Mouse (Mus musculus) WW6 (cell line): Measurements from ENCODE around the gene Cnga3.
A peak's percentile ranks its signal among the peaks of the same experiment; 100 is the strongest.

Experiments used
- DNase-seq: peaks from one replicate; pipeline ENCODE4 v3.0.0-alpha.2; 2013; ENCODE audit warnings: low read depth, low spot score

Cnga3 gene

DNA sequence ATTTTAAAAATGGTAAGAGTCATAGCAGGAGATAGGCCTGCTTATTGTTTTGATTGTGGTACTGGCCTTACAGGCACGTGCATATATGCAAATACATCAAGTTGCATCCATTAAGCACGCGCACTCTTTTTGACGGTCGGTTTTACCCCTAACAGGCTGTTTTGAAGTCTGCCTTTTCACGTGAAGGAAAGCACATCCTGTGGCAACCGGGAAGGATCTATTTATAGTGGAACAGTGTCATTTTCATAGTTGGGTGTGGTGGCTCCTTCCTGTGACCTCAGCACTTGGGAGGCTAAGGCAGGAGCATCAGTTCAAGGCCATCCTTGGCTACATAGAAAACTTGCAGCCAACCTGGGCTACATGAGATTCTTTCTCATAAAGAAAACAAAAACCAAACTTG is 72.3 kb downstream of the Cnga3 start:
- DNase-seq, result no peak

DNA sequence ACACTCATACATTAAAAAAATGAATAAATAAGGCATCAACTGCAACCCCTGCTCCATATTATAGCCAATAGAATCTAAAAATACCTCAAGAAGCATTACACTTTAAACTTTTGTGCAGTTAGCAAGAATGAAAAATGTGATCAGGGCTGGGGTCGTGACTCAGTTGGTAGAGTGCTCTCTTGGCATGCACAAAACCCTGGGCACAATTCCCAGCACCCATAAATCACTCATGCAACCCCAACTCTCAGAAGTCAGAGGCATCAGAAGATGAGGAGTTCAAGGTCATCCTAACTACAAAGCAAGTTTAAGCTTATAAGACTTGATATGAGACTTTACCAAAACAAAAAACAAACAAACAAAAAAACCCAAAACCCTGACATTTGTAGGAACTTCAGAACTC is 73.5 kb downstream of the Cnga3 start:
- no peak for DNase-seq

DNA sequence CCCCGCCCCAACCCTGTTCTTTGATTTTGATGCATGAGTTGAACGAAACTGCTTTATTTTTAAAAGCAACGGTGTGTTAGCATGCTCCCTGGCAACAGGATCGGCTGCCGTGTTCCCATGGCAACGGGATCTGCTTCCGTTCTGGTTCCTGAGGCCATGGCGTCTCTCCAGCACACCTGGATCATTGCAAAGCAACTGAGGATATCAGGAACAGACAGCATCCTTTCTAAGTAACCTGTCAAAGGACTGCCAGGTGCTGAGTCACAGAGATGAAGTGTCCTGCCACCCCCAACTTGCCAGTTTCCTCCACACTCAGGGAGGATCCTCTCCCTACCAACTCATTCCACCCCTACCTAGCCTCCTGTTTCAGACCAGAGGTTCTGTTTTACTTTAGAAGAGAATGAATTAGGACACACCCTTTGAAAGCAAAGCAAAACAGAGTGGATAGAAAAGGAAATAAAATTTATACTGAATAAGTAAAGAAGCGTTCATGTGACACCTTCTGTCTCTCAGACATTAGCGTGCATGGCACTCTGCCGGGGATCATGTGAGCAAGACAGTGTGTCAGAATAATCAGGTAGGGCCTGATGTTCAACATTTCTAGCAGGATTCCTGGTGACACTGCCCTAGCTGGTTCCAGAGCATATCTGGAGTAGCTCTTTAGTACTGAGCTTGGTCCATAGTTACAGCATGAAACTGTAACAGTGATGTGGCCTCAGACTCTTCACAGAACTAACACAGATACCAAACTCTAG is 74.1 kb downstream of the Cnga3 start:
- no peak for DNase-seq

DNA sequence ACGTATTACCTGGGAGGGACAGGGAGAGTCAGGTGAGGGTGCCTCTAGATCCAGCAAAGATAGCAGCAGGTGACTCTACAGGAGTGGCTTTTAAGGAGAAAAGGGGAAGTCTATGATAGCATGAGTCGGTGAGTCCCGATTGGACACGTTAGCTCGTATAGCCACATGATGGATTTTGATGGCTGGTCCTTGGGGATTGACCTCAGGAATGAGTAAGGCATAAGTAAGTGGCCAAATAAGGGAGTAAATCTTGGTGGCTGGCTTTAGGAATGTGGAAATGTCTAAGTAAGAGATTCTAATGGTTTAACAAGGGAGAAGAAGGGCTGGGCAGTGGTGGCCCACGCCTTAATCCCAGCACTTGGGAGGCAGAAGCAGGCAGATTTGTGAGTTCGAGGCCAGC is 74.7 kb downstream of the Cnga3 start:
- no peak for DNase-seq

DNA sequence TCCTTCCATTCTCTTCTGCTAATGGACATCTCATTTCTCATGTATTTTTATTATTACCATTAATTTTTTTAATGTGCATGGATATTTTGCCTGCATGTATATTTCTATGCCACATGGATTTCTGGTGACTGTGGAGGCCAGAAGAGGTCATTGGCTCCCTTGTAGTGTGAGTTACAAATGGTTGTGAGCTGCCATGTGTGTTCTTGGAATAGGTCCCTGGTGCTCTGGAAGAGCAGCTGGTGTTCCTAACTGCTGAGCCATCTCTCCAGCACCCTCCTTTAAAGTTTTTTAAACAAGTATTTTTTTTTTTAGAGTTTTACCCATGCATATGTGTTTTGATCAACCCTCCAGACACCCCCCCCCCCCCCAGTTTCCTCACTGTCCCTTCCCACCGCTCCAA is 82.2 kb downstream of the Cnga3 start:
- DNase-seq, result no peak

DNA sequence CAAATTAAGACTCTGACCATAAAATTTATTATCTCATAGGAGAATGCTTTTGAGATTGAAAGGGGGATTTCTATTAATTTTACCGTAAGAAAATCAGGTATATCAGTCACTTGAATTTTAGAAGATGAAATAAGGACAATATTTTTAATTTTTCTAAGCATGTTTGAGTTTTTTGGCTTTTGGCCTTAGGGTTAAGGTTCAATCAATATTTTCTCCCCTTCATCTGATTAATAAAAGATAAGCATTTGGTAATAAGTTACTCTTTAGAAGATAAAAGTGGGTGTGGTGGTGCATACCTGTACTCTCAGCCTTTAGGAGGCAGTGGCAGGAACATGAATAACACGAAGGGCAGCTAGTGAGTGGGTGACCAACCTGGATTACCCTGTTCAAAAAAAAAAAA is 84.7 kb downstream of the Cnga3 start:
- no peak for DNase-seq

DNA sequence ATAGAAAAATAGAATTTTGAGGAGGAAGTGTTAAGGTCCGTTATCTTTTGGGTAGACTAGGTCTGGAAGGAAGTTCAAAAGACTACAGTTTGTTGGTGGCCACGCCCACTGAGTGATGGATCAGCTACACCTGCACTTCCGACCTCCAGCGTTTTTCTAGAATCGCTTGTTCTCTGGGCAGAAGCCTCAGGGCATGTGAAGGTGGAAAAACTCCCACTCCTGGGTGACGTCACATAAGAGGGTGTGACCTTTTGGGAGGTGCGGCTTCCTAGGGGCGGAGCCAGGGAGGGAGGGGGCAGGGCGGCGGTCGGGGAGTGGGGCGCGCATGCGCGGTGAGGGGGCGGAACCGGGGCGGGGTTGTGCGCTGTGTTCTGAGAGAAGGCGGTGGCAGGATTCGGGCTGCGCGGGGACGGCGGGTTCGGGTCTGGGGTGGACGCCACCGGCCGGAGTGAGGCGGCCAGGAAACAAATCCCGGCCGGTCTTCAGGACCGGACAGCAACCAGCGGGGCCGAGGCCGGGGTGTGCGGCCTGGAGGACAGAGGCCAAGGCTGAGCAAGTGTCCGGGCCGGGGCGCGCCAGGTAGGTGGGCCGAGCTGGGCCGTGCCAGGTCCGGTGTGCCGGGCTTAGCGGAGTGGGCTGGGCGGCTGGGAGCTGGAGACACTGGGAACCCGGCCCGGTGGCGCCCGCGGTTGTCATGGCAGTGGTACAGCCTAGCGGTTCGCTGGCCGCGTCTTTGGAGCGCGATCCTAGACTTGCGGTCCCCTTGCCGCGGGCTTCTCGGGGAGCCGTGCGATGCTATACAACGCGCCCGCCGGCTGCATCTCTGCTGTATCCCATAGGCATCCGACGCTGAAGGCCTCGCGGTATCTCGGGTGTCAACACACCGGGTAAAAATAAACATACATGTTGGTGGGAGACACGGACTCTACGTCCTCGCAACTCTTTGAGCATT is 85.6 kb downstream of the Cnga3 start, which contains the start of gene Inpp4a:
Gene Inpp4a (plus strand): TSS at position 326 of the 952 bp plus-strand sequence.
- peak; percentile 84 for DNase-seq

DNA sequence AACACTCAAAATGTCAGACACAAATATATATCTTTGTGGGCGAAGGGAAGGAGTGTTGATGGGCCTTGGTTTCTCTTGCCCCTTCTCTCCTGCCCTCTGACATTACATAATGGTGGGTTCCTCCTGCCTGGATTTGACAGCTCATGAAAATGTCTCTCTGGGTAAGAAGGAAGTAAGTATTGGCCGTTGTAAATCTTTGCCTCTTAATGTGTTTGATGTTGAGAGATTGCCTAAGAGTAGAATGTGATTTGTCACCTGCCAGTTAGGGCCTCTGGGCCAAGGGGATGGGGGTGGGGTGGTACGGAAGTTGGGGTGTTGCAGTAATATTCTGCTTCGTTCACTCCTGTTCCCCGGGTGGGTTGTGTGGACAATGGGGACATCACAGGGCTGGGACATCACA is 86.4 kb downstream of the Cnga3 start:
- no peak for DNase-seq

DNA sequence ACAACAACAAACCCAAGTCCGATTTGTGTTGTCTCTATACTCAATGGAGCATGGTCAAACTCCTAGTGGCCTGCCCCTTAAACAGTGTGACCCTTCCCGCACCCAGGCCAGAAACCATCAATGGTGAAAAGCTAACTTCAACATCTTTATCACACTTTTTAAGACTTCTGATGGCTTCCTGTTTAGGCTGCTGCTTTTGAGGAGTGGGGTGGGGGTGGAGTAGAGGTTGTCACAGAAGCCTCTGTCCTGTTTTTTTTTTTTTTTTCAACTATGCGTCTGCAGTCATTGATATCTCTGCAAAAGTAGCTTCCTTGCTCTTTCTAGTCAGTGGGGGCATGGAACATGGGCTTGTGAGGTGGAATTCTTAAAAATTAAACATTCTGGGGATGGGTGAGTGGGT is 88.6 kb downstream of the Cnga3 start:
- DNase-seq, result no peak

DNA sequence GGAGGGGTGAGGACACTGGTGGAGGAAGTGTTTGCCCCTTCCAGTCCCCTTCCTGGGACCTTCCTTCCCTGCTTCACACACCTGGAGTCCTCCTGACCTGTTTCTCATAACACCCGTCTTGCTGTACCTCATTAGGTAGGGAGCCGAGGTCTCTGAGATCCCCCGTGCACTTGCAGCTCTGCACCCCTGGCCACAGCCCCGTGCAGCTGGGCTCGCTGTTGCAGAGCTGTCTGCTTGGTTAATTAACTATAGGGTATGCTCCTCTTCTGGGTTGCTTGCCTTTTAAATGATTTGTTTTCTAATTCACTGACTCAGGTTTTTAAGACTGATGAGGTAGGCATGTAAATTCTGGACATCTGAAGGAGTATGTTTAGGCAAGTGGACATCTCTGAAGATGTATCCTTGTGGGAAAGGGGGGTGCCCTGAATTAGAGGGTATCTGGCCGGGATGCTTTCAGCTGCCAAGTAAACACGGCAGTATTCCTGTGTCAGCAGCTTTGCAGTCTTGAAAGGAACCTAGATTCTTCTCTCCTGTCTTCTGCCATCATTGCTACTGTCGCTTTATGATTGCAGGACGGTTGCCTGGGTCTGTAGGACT is 91.6 kb downstream of the Cnga3 start:
- no peak for DNase-seq

DNA sequence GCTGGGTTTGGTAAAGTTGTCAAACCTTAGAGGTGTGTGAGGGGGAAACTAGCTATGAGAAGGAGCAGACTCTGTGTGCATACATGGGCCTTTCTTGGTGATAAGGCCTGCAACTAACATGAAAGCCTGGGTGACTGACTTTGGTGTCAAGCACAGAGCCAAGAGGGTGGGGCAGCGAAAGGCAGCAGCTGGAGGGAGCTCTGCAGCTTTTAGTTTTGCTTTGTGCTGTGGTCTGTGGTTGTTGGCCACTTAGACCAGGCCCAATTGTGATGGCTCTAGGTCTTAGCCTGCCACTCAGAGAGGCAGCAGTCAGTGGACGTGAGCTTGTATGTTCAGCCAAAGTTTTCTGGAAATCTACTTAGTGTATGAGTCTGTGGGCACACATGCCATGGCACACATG is 93.4 kb downstream of the Cnga3 start:
- DNase-seq, result no peak

DNA sequence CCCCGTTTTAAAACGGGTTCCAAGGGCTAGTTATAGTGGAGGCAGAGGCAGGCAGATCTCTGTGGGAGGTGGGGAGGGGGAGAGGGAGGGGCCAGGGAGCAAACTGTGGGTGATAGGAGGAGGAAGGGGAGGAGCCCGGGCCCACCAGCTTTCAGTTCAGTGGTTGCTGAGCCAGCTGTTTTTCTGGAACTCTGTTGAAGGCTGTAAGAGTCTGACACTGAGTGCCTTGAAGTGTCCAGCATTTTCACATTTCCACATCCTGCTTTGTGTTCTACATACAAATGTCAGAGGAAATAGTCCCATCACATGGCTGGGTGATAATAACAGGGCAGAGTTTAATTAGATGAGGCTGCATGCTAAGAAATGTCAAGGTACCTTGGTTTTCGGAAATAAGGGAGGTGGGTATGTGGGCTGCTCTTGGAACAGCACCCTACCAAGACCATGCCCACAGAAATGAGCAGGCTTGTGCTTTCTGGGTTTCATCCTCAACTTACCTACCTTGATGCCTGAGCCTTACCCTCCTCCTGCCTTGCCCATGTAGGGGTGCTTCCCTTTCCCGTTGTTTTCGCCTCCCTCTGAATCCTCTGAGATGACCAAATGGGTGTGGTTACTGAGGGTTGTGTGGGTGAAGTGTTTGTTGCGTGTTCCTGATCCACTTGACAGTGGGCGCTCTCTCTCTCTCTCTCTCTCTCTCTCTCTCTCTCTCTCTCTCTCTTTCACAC is 93.9 kb downstream of the Cnga3 start:
- DNase-seq, result no peak

DNA sequence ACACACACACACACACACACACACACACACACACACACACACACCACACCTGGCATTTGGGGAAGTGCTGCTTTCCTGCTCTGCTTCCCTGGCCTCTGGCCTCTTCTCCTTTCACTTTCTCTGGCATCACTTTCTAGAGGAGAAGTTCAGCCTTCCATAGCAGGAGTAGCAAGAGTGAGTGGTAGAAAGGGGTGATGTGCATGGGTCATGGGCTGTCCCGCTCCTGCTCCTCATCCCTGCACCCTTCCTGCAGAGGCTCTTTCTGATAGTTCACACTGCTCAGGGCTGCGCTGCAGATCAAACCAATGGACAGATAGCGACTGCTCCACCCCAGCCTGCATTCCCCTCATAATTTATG is 94.5 kb downstream of the Cnga3 start:
- DNase-seq, result no peak

DNA sequence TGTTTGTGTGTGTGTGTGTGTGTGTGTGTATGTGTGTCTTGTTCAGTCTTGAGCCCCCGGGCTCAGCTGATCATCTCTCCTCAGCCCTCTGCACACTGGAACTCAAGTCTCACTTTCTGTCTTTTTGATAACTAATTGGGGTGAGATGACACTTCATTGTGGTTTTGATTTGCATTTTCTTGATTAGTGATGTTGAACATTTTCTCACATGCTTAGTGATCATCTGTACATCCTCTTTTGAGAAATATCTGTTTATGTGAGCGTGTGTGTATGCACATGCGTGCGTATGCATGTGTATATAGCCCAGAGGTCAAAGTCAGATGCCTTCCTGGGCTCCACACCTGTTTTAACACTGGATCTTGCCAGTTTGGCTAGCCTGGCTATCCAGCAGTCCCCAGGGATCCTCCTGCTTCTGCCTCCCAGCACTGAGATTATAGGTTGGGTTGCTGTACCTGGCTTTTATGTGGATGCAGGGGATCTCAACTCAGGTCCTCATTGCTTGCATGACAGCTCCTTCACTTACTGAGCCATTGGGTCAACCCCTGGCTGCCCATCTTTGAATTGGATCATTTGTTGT is 95.8 kb downstream of the Cnga3 start:
- DNase-seq, result no peak
